Mouse (Mus musculus) megakaryocyte, embryonic 14.5 days (primary cell): ENCODE data around the gene Tgif1. TPM values are rescaled to one million over a fixed set of nuclear protein-coding genes. Genes with fewer than 3 reads are reported as not detected.

Experiments
- H3K27me3 ChIP-seq: replicated peaks from 2 replicates; pipeline ENCODE3; 2012; ENCODE audit warnings: inconsistent platforms
- H3K36me3 ChIP-seq: replicated peaks from 2 replicates; pipeline ENCODE3; 2012; ENCODE audit warnings: low read length, inconsistent platforms, mixed read lengths
- H3K4me1 ChIP-seq: 2 replicates; pipeline ENCODE4 v1.6.1; 2012; ENCODE audit warnings: inconsistent platforms
- H3K4me3 ChIP-seq: replicated peaks from 2 replicates; pipeline ENCODE3; 2012; ENCODE audit warnings: moderate library complexity, mild to moderate bottlenecking, inconsistent platforms
- H3K9me3 ChIP-seq: 2 replicates; pipeline ENCODE4 v1.6.1; 2012; ENCODE audit warnings: inconsistent platforms
- FLI1 ChIP-seq: IDR thresholded peaks from 2 replicates; pipeline ENCODE4 v1.6.1; 2012; ENCODE audit warnings: low read length, inconsistent platforms, mixed read lengths
- GATA1 ChIP-seq: IDR thresholded peaks from 3 replicates; pipeline ENCODE4 v1.6.1; 2012; ENCODE audit warnings: mixed read lengths, low read length, inconsistent platforms, borderline replicate concordance
- polyA plus RNA-seq: library from polyadenylated mRNA; stranded (reverse); fragments of >175 nt; gene quantifications from 2 replicates; pipeline ENCODE4 v1.2.3, GENCODE M21; 2012; ENCODE audit warnings: low replicate concordance; ENCODE audit not compliant: insufficient read depth

The Tgif1 gene
- 1.7 and 4.9 TPM in 2 replicates for polyA plus RNA-seq

DNA sequence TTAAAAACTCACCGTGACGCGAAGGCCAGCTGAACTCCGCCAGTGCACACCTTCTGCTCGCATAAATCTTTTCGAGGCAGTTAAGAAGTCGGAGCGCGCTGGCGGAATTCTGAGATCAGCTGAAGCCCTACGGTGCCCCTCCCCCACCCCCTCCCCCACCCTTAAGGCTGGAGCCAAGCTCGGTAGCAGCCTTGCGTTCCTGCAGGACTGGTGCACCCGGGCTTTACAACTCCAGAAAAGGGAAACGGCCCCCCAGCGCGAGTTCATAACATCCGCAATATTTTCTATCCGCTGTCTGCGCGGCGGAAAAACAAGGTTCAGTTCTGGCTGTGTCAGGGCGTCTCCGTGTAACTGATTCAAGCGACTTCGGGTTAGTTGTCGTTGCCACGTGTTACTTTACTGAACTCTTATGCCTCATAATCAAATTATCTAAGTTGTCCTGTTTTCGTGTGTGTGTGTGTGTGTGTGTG lies at the start of gene Tgif1:
Tgif1 (minus strand) TSS at position 111 of the 470 bp plus-strand sequence.
- TF ChIP-seq FLI1 (no peak), GATA1 (no peak)
- peak within 1 kb of the TSS; percentile 96 for H3K4me3 ChIP-seq
- H3K27me3 ChIP-seq: peaks cover 52% of the 10 kb centered on the region

GRCm38 (mm10) chr17:70900660-70901059 lies 47.3 kb upstream of the Tgif1 start:
- H3K27me3 ChIP-seq: no peaks in the 10 kb centered on the region
- H3K9me3 ChIP-seq: no peaks in the 10 kb centered on the region
- H3K4me1 ChIP-seq: no peaks in the 10 kb centered on the region
- no peaks in the 10 kb centered on the region for H3K36me3 ChIP-seq
- TF ChIP-seq FLI1 (no peak), GATA1 (no peak)
- no peak overlapping the region for H3K4me3 ChIP-seq

More for the DNA sequence above, at the start of gene Tgif1:
- peaks cover 41% of the 10 kb centered on the region for H3K4me1 ChIP-seq
- no peaks in the 10 kb centered on the region for H3K9me3 ChIP-seq
- no peaks in the 10 kb centered on the region for H3K36me3 ChIP-seq

- TF ChIP-seq GATA1 (no peak), FLI1 (no peak)
- no peak overlapping the region for H3K4me3 ChIP-seq
- no peaks in the 10 kb centered on the region for H3K4me1 ChIP-seq
- H3K27me3 ChIP-seq: no peaks in the 10 kb centered on the region
- H3K36me3 ChIP-seq: no peaks in the 10 kb centered on the region
- no peaks in the 10 kb centered on the region for H3K9me3 ChIP-seq
These were observed 46.3 kb upstream of the Tgif1 start for GRCm38 (mm10) chr17:70899642-70900041.

- no peak for TF ChIP-seq GATA1
- TF ChIP-seq FLI1: no peak
- Histone ChIP-seq H3K4me3 (no peak overlapping the region), H3K27me3 (no peaks in the 10 kb centered on the region), H3K36me3 (no peaks in the 10 kb centered on the region), H3K4me1 (no peaks in the 10 kb centered on the region), H3K9me3 (peaks cover 4% of the 10 kb centered on the region; the same call in 1 of the 2 replicates)
These were observed 41.5 kb upstream of the Tgif1 start for GRCm38 (mm10) chr17:70894867-70895266.

GRCm38 (mm10) chr17:70893151-70893550 lies 39.8 kb upstream of the Tgif1 start:
- Histone ChIP-seq H3K27me3 (no peaks in the 10 kb centered on the region), H3K4me3 (no peak overlapping the region), H3K36me3 (no peaks in the 10 kb centered on the region), H3K9me3 (peaks cover 4% of the 10 kb centered on the region; the same call in 1 of the 2 replicates), H3K4me1 (no peaks in the 10 kb centered on the region)
- TF ChIP-seq FLI1: no peak
- TF ChIP-seq GATA1: no peak

DNA sequence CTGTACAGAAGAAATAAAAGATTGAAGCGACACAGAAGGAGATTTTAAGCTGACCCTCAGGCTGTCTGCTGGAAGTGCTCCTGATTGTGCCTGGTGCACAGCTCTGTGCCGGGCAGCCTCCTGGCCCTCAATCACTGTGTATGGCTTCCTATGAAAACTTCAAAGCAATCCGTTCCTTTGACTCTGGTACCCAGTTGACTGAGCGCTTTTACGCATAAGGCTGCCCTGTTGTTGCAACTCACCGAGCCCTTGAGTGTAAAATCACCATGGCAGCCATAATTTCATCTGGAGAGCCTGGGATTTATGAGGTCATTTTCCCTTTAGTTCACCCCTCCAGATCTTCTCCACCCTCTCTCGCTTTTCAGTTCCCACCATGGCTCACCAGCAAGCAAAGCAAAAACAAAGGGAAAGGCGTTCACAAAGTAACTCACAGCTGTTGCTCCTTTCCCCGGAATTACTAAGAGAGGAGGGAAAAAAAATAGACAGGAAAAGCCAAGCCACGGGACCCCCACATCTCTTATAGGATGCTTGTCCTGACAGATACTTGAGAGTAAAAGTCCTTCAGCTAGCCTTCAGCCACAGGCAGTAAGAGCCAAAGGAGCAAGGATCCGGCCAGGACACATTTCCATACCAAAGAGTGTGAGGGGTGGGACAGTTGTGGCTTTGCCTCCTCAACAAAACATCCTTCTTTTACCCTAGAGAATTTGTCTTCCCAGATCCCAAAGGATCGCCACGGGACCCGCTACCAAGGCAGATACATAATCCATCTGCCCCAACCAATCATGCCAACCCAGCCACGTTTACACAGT lies 39.1 kb upstream of the Tgif1 start:
- H3K9me3 ChIP-seq: peaks cover 4% of the 10 kb centered on the region; the same call in 1 of the 2 replicates
- H3K4me1 ChIP-seq: no peaks in the 10 kb centered on the region
- no peaks in the 10 kb centered on the region for H3K27me3 ChIP-seq
- H3K36me3 ChIP-seq: no peaks in the 10 kb centered on the region
- H3K4me3 ChIP-seq: no peak overlapping the region
- no peak for TF ChIP-seq GATA1
- TF ChIP-seq FLI1: no peak

DNA sequence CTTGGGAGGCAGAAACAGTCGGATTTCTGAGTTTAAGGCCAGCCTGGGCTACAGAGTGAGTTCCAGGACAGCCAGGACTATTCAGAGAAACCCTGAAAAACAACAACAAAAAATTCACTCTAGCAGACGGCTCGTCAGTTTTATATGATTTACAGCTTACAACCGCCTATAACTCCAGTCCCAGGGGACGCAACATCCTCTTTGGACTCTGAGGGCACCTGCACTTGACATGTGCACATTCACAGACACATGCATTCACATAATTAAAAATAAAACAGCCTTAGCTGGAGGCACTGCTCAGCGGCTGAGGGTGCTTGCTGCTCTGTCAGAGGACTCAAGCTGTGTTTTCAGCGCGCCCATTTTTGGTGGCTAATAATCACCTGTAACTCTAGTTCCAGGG lies 37.2 kb upstream of the Tgif1 start:
- TF ChIP-seq GATA1 (no peak), FLI1 (no peak)
- no peak overlapping the region for H3K4me3 ChIP-seq
- no peaks in the 10 kb centered on the region for H3K4me1 ChIP-seq
- no peaks in the 10 kb centered on the region for H3K27me3 ChIP-seq
- H3K9me3 ChIP-seq: peaks cover 4% of the 10 kb centered on the region; the same call in 1 of the 2 replicates
- no peaks in the 10 kb centered on the region for H3K36me3 ChIP-seq

DNA sequence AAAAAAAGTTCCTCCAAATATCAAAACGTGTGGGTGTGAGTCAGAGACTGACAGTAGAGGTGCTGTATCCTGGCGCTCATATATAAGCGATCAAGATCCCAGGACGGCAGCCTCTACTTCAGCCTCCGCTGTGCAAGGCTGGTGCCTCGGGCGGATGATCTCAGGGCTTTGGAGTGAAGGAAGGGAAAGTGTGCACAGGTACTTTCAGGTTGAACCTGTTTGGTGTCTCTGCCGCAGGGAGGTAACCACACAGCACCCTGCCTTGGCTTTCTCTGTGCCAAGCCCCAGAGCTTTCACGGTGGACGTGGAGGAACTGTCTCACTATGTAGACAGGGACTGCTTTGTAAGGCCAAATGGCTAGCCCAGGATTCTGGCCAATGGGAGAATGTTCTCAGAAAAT lies 35.3 kb upstream of the Tgif1 start:
- Histone ChIP-seq H3K27me3 (no peaks in the 10 kb centered on the region), H3K4me3 (no peak overlapping the region), H3K36me3 (no peaks in the 10 kb centered on the region), H3K4me1 (no peaks in the 10 kb centered on the region), H3K9me3 (no peaks in the 10 kb centered on the region; the same call in 1 of the 2 replicates)
- TF ChIP-seq FLI1 (no peak), GATA1 (no peak)

GRCm38 (mm10) chr17:70887848-70888247 lies 34.5 kb upstream of the Tgif1 start:
- H3K4me3 ChIP-seq: no peak overlapping the region
- TF ChIP-seq GATA1: no peak
- no peak for TF ChIP-seq FLI1
- peaks cover 5% of the 10 kb centered on the region; the same call in 1 of the 2 replicates for H3K4me1 ChIP-seq

More at GRCm38 (mm10) chr17:70887848-70888247, 34.5 kb upstream of the Tgif1 start:
- H3K27me3 ChIP-seq: no peaks in the 10 kb centered on the region
- no peaks in the 10 kb centered on the region for H3K36me3 ChIP-seq
- H3K9me3 ChIP-seq: no peaks in the 10 kb centered on the region
